Mouse (Mus musculus): ENCODE measurements around the gene Gm21680.
"Not testable (repeated sequence)": the region's sequence is repeated elsewhere in the genome, so short reads cannot be mapped to it uniquely, and the experiment has no call there.

DNA sequence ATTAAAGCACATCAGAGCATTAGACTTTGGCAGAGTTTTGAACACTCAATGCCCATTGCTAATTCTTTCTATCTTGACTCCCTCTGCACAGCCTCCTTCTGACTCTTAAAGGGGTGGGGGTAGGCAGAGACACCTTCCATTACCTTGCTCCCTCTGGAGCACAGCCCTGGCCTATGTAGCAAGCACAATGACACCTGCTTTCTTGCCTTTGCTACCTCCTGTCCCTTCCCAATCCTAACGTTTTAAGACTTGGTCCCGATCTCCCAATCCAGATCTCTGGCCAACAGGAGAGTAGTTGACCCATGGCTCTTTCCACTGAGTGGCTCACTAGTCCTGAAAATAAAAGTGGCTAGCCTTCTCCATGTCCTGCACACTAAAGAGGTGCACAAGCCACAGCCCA lies 27.1 kb downstream of the Gm21680 start:
- TF ChIP-seq CTCF (IDR thresholded peaks at IDR 0.05; ENCODE audit: borderline replicate concordance, extremely low read depth, insufficient read depth, insufficient read length); POLR2A (IDR thresholded peaks at IDR 0.05; ENCODE audit: borderline replicate concordance, extremely low read depth, insufficient read depth, insufficient read length, poor library complexity, severe bottlenecking): not testable (repeated sequence)

All from brain, embryonic 14.5 days (tissue).